Mouse (Mus musculus): ENCODE results near the gene Rpl36a-ps1. TPM values are rescaled to one million over a fixed set of nuclear protein-coding genes. Genes with fewer than 3 reads are reported as not detected.

The Rpl36a-ps1 gene
- polyA plus RNA-seq, 1 experiment from 2014 or later: 1.2 TPM

DNA sequence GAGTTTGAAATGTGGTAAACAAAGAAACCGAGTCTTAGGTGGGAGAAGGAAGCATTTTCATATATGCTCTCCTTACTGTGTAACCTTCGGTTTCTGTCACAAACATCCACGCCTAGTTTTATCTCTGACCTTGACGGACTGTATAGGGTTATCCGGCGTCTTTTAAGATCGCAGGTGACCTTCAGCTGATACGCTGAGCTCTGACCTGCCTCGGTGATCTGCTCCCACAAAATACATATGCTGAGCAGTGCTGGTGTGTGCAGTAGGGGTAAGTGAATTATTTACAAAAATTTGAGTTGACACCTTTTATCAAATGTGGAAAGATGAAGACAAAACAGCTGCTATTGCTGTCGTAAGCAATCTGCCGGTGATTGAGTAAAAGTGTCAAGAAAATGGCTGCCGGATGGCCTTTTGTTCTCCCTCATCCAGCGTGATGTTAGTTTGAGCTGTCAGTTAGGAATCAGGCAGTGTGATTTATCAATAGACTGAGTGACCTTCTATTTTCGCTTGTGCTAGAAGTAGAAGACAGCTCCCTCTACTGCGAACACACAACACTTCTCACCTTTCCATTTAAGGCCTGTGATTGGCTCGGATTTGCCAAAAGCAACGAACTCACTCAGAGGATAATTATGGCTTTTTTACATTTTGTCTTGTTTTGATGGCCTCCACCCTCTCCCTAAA lies 35.0 kb downstream of the Rpl36a-ps1 start:
- Histone ChIP-seq H3K4me1 (ENCODE audit: insufficient read depth, low read depth, low read length) (no peaks in the 10 kb centered on the region), H3K4me3 (ENCODE audit: low read depth, low read length) (no peak overlapping the region), H3K4me2 (replicated peaks; ENCODE audit: low read depth, low read length) (no peak overlapping the region; the same call in 1 of the 2 replicates), H3K9ac (replicated peaks; ENCODE audit: low read depth) (no peak overlapping the region), H3K27ac (ENCODE audit: low read length) (no peak overlapping the region), H3K27me3 (replicated peaks; ENCODE audit: insufficient read depth, low read length) (no peaks in the 10 kb centered on the region), H3K36me3 (ENCODE audit: insufficient read depth, low read length) (no peaks in the 10 kb centered on the region), H3K9me3 (ENCODE audit: low read length) (no peaks in the 10 kb centered on the region)
- 41% methylated on average over 17 of the region's 17 CpGs for WGBS
- TF ChIP-seq CTCF (IDR thresholded peaks at IDR 0.05): peak; percentile 37
- no peak for TF ChIP-seq EP300 (IDR thresholded peaks at IDR 0.05)
- ATAC-seq (no peak), DNase-seq (ENCODE audit: low spot score) (peak; percentile 5)

DNA sequence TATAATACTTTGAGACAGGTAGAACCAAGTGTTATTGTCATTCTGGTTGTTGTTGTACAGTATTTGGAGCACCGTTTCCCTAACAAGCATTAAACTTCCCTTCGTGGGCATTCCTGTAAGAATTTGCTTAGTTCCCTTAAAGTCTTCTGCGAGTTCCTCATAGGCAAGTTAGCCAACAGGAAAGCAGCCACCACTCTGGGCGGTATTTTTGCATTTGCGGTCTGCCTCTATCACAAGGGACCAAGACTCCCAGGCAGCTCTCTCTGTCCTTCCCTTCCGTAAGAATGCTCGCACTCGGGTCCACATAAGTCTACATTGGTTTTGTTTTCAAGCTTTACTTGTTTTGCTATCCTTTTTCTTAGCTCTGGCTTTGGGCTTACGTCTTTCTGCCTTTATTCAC lies 37.3 kb downstream of the Rpl36a-ps1 start:
- no peaks in the 10 kb centered on the region for H3K9me3 ChIP-seq (ENCODE audit: low read length)
- 90% methylated on average over 9 of the region's 9 CpGs for WGBS
- no peak for DNase-seq (ENCODE audit: low spot score)
- H3K27me3 ChIP-seq (replicated peaks; ENCODE audit: insufficient read depth, low read length): no peaks in the 10 kb centered on the region
- ATAC-seq: no peak
- no peaks in the 10 kb centered on the region for H3K4me1 ChIP-seq (ENCODE audit: insufficient read depth, low read depth, low read length)
- H3K36me3 ChIP-seq (ENCODE audit: insufficient read depth, low read length): no peaks in the 10 kb centered on the region
- TF ChIP-seq EP300 (IDR thresholded peaks at IDR 0.05) (no peak), CTCF (IDR thresholded peaks at IDR 0.05) (no peak)
- H3K4me2 ChIP-seq (replicated peaks; ENCODE audit: low read depth, low read length): no peak overlapping the region
- no peak overlapping the region for H3K27ac ChIP-seq (ENCODE audit: low read length)
- H3K4me3 ChIP-seq (ENCODE audit: low read depth, low read length): no peak overlapping the region
- no peak overlapping the region for H3K9ac ChIP-seq (replicated peaks; ENCODE audit: low read depth)

DNA sequence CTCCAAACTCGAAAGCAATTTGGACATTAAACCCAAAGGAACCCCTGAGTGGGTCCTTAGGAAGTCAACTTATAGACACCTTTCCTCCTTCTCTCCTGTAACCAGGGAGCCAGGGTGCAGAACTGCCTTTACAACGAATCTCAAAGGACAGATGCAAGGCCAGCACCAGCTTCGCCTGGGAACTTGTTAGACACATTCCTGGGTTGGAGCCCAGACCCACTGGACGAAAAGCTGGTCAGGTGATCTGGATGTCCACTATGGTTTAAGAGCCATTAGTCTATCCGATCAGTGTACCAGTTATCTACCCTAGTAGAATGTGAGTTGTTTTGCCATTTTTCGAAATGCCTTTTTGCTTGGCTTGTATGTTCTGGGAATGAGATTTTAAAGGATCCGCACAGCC lies 41.7 kb downstream of the Rpl36a-ps1 start:
- Histone ChIP-seq H3K9ac (replicated peaks; ENCODE audit: low read depth) (no peak overlapping the region), H3K36me3 (ENCODE audit: insufficient read depth, low read length) (no peaks in the 10 kb centered on the region), H3K27ac (ENCODE audit: low read length) (no peak overlapping the region), H3K4me3 (ENCODE audit: low read depth, low read length) (no peak overlapping the region), H3K9me3 (ENCODE audit: low read length) (no peaks in the 10 kb centered on the region), H3K4me2 (replicated peaks; ENCODE audit: low read depth, low read length) (no peak overlapping the region), H3K4me1 (ENCODE audit: insufficient read depth, low read depth, low read length) (no peaks in the 10 kb centered on the region), H3K27me3 (replicated peaks; ENCODE audit: insufficient read depth, low read length) (no peaks in the 10 kb centered on the region)
- no peak for ATAC-seq
- 81% methylated on average over 7 of the region's 7 CpGs for WGBS
- DNase-seq (ENCODE audit: low spot score): no peak
- TF ChIP-seq EP300 (IDR thresholded peaks at IDR 0.05) (no peak), CTCF (IDR thresholded peaks at IDR 0.05) (no peak)

DNA sequence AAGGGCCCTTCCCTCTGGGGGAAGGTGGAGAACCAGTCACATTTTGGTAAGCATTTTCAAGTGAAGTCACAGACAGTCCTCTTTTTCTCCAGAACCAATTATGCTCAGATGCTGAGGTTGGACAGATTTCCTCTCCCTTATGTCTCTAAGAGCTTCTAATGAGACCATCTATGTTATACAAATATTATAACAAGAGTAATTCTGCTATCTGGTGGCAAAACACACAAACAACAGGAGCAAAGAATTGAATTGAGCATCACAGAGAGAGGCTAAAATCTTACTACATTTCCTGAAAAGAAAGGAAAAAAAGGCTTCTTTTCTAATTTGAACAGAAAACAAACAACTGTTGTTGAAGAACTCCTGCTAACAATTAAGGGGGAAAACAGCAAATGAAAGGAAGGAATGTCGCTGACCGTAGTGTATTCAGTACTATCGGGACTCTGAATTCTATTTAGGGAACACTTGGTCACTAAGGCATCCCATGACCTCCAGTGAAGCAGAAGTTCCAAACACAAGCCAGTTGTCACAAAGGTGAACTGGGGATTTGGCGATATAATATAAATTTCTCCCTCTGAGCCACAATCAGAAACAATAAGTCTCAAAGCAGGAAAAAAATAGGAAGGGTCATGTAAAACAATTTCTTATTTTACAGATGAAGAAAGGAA lies 42.4 kb downstream of the Rpl36a-ps1 start:
- DNase-seq (ENCODE audit: low spot score) (no peak), ATAC-seq (no peak)
- Histone ChIP-seq H3K36me3 (ENCODE audit: insufficient read depth, low read length) (no peaks in the 10 kb centered on the region), H3K9me3 (ENCODE audit: low read length) (no peaks in the 10 kb centered on the region), H3K9ac (replicated peaks; ENCODE audit: low read depth) (no peak overlapping the region), H3K27ac (ENCODE audit: low read length) (no peak overlapping the region), H3K4me2 (replicated peaks; ENCODE audit: low read depth, low read length) (no peak overlapping the region), H3K4me1 (ENCODE audit: insufficient read depth, low read depth, low read length) (no peaks in the 10 kb centered on the region), H3K27me3 (replicated peaks; ENCODE audit: insufficient read depth, low read length) (no peaks in the 10 kb centered on the region), H3K4me3 (ENCODE audit: low read depth, low read length) (no peak overlapping the region)
- no peak for TF ChIP-seq EP300 (IDR thresholded peaks at IDR 0.05)
- TF ChIP-seq CTCF (IDR thresholded peaks at IDR 0.05): no peak
- 85% methylated on average over 4 of the region's 4 CpGs for WGBS

Other genes with a start within 250 kb of the Rpl36a-ps1 start
- 45.0 and 53.0 TPM in 2 replicates for gene Mzt1, start 51.8 kb upstream of the Rpl36a-ps1 start, polyA plus RNA-seq (2015; fragmentation: Nextera tagmentation; extraction: Ambion mirVana)
- 8.3 and 10.3 TPM in 2 replicates for gene Bora, start 51.9 kb upstream of the Rpl36a-ps1 start, polyA plus RNA-seq (2015; fragmentation: Nextera tagmentation; extraction: Ambion mirVana)
- 11.2 and 11.6 TPM in 2 replicates for gene Pibf1, start 105.1 kb upstream of the Rpl36a-ps1 start, polyA plus RNA-seq (2015; fragmentation: Nextera tagmentation; extraction: Ambion mirVana)
- gene Dis3, start 105.5 kb upstream of the Rpl36a-ps1 start, polyA plus RNA-seq (2015; fragmentation: Nextera tagmentation; extraction: Ambion mirVana): 8.2 and 9.3 TPM in 2 replicates

Measured in lung, postnatal 0 days (tissue).